Mouse (Mus musculus) thymus, adult 2 months (tissue): Measurements from ENCODE around the gene Srrm2.

Source experiments
- CTCF ChIP-seq: fragments of 200-500 bp; IDR thresholded peaks from 2 replicates; pipeline ENCODE4 v1.5.1; 2012; ENCODE audit warnings: mild to moderate bottlenecking, control low read depth, low read length, moderate library complexity, borderline replicate concordance; ENCODE audit not compliant: control insufficient read depth, poor library complexity, insufficient read depth; ENCODE audit errors: extremely low read depth
- POLR2A ChIP-seq: fragments of 200-500 bp; IDR thresholded peaks from 2 replicates; pipeline ENCODE4 v1.6.1; 2012; ENCODE audit warnings: mild to moderate bottlenecking, low read length, control low read depth, moderate library complexity; ENCODE audit not compliant: control insufficient read depth, poor library complexity, insufficient read depth; ENCODE audit errors: extremely low read depth

GRCm38 (mm10) chr17:23740598-23741021 is 49.7 kb upstream of the Srrm2 start, which contains the start of gene Paqr4:
- TF ChIP-seq CTCF (no peak), POLR2A (no peak)
